Mouse (Mus musculus) stomach, embryonic 14.5 days (tissue): Measurements from ENCODE around the gene Pop5. TPM values are rescaled to one million over a fixed set of nuclear protein-coding genes. Genes with fewer than 3 reads are reported as not detected.
A peak's percentile ranks its signal among the peaks of the same experiment; 100 is the strongest.

ENCODE experiments used
- ATAC-seq: fragments of 200-750 bp; cut with Nextera tagmentation; 2 replicates; pipeline ENCODE4 v1.8.0; 2017; ENCODE audit warnings: low read depth, moderate TSS enrichment; ENCODE audit not compliant: insufficient number of reproducible peaks, insufficient read depth, low FRiP score
- H3K27ac ChIP-seq: fragments of 300-500 bp; sonication (generic); 2 replicates; pipeline ENCODE4 v1.5.1; 2014; ENCODE audit warnings: mild to moderate bottlenecking, low read length, moderate library complexity, mixed read lengths
- H3K27me3 ChIP-seq: fragments of 300-500 bp; sonication (generic); 2 replicates; pipeline ENCODE4 v1.6.1; 2014; ENCODE audit warnings: low read length, control low read depth, mixed read lengths; ENCODE audit not compliant: control insufficient read depth, insufficient read depth
- H3K36me3 ChIP-seq: fragments of 300-500 bp; sonication (generic); 2 replicates; pipeline ENCODE4 v1.6.1; 2014; ENCODE audit warnings: mild to moderate bottlenecking, control low read depth, low read length, moderate library complexity, mixed read lengths; ENCODE audit not compliant: control insufficient read depth, insufficient read depth
- H3K4me1 ChIP-seq: fragments of 300-500 bp; sonication (generic); 2 replicates; pipeline ENCODE4 v1.6.1; 2014; ENCODE audit warnings: low read length, control low read depth, mixed read lengths; ENCODE audit not compliant: control insufficient read depth, insufficient read depth
- H3K4me2 ChIP-seq: fragments of 300-500 bp; sonication (generic); replicated peaks from 2 replicates; pipeline ENCODE4 v1.6.1; 2014; ENCODE audit warnings: low read depth, low read length, control low read depth
- H3K4me3 ChIP-seq: fragments of 300-500 bp; sonication (generic); 2 replicates; pipeline ENCODE4 v1.5.1; 2014; ENCODE audit warnings: low read depth, low read length, control low read depth
- H3K9ac ChIP-seq: fragments of 300-500 bp; sonication (generic); replicated peaks from 2 replicates; pipeline ENCODE4 v1.6.1; 2014; ENCODE audit warnings: low read depth, mild to moderate bottlenecking, control low read depth, low read length, moderate library complexity, mixed read lengths
- H3K9me3 ChIP-seq: fragments of 300-500 bp; sonication (generic); 2 replicates; pipeline ENCODE4 v1.6.1; 2016; ENCODE audit warnings: low read depth, low read length, control low read depth; ENCODE audit not compliant: control insufficient read depth
- WGBS: fragments of 180-500 bp; shearing (Covaris S2); extraction: QIAGEN DNeasy Blood & Tissue Kit; methylation state at CpG from one replicate; pipeline ENCODE4 v1.1.7; 2014; 5-methylcytosine and 5-hydroxymethylcytosine counted together
- polyA plus RNA-seq: library from polyadenylated mRNA; unstranded; fragments of >200 nt; fragmentation: Nextera tagmentation; extraction: Ambion mirVana; gene quantifications from 2 replicates; pipeline ENCODE4 v1.2.1, GENCODE M21; 2014

The Pop5 gene
- polyA plus RNA-seq, 1 experiment from 2014 or later = 97.7 TPM

GRCm38 (mm10) chr5:115193226-115193625, 42.4 kb upstream of the Pop5 start:
- no peak overlapping the region for H3K27ac ChIP-seq
- peaks cover 26% of the 10 kb centered on the region for H3K27me3 ChIP-seq
- H3K4me3 ChIP-seq = peak overlapping the region; percentile 59
- H3K9me3 ChIP-seq = no peaks in the 10 kb centered on the region
- H3K36me3 ChIP-seq = no peaks in the 10 kb centered on the region
- 0 out of 2 replicates have a peak overlapping the region, but pooled peaks have one; percentile 36 for H3K9ac ChIP-seq
- H3K4me2 ChIP-seq = peak overlapping the region; percentile 100
- WGBS = under 1% methylated on average over 34 of the region's 34 CpGs
- peak; percentile 19; the same call in 1 of the 2 replicates for ATAC-seq
- peaks cover 19% of the 10 kb centered on the region; the same call in 1 of the 2 replicates for H3K4me1 ChIP-seq

- H3K9me3 ChIP-seq = no peaks in the 10 kb centered on the region
- no peaks in the 10 kb centered on the region for H3K36me3 ChIP-seq
- H3K27ac ChIP-seq = no peak within 1 kb of the TSS
- peak; percentile 66; the same call in 1 of the 2 replicates for ATAC-seq
- under 1% methylated on average over 86 of the region's 116 CpGs for WGBS
- H3K4me2 ChIP-seq = peak within 1 kb of the TSS; percentile 100
- H3K4me1 ChIP-seq = peaks cover 19% of the 10 kb centered on the region; the same call in 1 of the 2 replicates
- peaks cover 26% of the 10 kb centered on the region for H3K27me3 ChIP-seq
- peak within 1 kb of the TSS; percentile 36; the same call in 1 of the 2 replicates for H3K9ac ChIP-seq
- H3K4me3 ChIP-seq = peak within 1 kb of the TSS; percentile 59
Measured at GRCm38 (mm10) chr5:115193669-115194625, 41.7 kb upstream of the Pop5 start, which contains the start of gene Cabp1. TSS of gene Cabp1 (minus strand) at chr5:115194381.

DNA sequence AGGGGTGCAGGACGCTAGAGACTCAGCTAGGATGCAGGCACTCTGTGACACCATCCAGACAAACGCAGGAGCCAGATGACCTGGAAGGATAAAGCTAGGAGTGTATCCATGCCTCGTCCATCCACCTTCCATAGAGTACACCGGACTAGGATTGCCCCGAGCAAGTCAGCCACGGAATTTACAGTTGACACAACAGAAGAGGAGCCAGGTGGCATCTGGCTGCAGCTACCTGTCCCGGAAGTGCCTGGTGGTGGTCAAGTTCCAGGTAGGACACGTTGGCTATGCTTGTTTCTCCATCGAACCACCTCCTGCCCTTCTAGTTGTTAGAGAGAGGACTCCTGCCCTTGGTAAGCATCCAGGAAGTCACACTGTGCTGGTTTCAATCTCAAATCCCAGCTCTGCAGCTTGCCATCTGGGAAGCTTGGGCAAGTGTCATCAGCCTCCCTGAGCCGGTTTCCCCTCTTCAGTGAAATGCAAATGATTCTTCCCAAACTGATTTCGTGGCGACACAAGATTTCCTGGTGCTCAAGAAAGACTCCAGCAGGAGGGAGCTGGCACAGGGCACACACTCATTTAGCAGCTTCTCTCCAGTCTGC, 40.9 kb upstream of the Pop5 start:
- WGBS = 5% methylated on average over 12 of the region's 12 CpGs
- Histone ChIP-seq H3K36me3 (no peaks in the 10 kb centered on the region), H3K4me3 (peak overlapping the region; percentile 59), H3K27me3 (peaks cover 26% of the 10 kb centered on the region), H3K4me1 (peaks cover 19% of the 10 kb centered on the region; the same call in 1 of the 2 replicates), H3K4me2 (peak overlapping the region; percentile 100), H3K27ac (no peak overlapping the region), H3K9me3 (no peaks in the 10 kb centered on the region), H3K9ac (no peak overlapping the region)
- 0 out of 2 replicates have a peak, but pooled peaks have one; percentile 20 for ATAC-seq

DNA sequence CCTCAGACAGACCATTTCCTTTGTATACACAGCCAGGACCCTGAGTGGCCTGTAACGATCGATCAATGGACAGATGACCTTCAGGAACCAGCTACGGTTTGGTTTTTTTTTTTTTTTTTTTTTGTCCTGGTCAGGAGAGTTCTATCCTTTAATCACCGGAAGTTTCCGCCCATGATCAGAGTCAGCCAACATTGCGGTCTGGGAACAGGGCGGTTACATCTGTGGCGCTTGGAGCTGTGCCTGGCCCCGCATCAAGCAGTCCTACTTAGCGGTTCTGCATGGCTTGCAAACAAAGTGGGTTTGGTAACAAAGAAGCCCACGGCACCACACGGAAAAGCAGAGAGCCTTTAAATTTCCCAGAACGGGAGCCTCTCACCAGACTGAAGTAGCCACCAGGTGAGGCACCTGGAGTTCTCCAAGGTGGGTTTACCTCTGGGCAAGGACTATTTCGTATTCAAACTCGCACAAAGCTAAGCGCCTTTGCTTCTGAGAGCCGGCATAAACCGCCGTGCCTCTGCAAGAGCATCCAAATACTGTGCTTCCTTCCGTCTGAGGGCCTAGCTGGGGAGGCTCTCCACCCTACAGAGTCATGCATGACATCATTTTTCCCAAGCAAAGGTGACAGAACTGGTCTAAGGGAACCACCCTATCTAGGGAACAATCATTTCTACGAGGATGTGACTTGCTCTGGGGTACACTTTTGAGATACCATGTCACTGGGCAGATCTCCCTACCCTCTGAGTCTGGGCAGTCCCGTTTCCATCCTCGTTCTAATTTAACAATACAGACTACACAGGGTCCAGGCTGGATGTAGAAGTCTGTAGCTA, 31.7 kb upstream of the Pop5 start:
- ATAC-seq = peak; percentile 37; the same call in 1 of the 2 replicates
- H3K4me3 ChIP-seq = peak overlapping the region; percentile 19; the same call in 1 of the 2 replicates
- H3K4me1 ChIP-seq = peaks cover 6% of the 10 kb centered on the region; the same call in 1 of the 2 replicates
- no peaks in the 10 kb centered on the region for H3K36me3 ChIP-seq
- no peak overlapping the region for H3K27ac ChIP-seq
- 8% methylated on average over 23 of the region's 23 CpGs for WGBS
- H3K27me3 ChIP-seq = no peaks in the 10 kb centered on the region
- H3K4me2 ChIP-seq = peak overlapping the region; percentile 42
- H3K9ac ChIP-seq = no peak overlapping the region
- H3K9me3 ChIP-seq = no peaks in the 10 kb centered on the region

GRCm38 (mm10) chr5:115204562-115205311, 30.9 kb upstream of the Pop5 start:
- Histone ChIP-seq H3K9ac (no peak overlapping the region), H3K36me3 (no peaks in the 10 kb centered on the region), H3K9me3 (no peaks in the 10 kb centered on the region), H3K4me1 (peaks cover 6% of the 10 kb centered on the region; the same call in 1 of the 2 replicates), H3K27ac (no peak overlapping the region), H3K27me3 (no peaks in the 10 kb centered on the region), H3K4me2 (peak overlapping the region; percentile 42), H3K4me3 (peak overlapping the region; percentile 19; the same call in 1 of the 2 replicates)
- 3% methylated on average over 31 of the region's 31 CpGs for WGBS
- no peak for ATAC-seq

DNA sequence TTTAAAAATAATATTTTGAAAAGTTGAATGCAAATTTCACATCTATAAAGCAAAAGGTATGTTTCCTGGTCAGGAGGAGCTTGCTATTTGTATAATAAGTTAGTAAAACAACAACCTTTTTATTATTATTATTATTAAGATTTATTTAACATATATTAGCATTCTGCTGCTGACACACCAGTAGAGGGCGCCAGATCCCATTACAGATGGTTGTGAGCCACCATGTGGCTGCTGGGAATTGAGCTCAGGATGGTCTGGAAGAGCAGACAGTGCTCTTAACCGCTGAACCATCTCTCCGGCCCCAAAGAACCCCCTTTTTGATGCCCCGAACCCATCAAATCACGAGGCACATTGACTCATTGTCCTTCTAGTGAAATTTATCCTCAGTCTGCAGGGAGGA, 28.4 kb upstream of the Pop5 start:
- H3K4me2 ChIP-seq = no peak overlapping the region
- H3K4me3 ChIP-seq = no peak overlapping the region
- H3K4me1 ChIP-seq = peaks cover 6% of the 10 kb centered on the region; the same call in 1 of the 2 replicates
- WGBS = 55% methylated on average over 5 of the region's 5 CpGs
- H3K9ac ChIP-seq = no peak overlapping the region
- no peak for ATAC-seq
- H3K36me3 ChIP-seq = no peaks in the 10 kb centered on the region
- H3K27ac ChIP-seq = no peak overlapping the region
- H3K9me3 ChIP-seq = no peaks in the 10 kb centered on the region
- no peaks in the 10 kb centered on the region for H3K27me3 ChIP-seq

GRCm38 (mm10) chr5:115207892-115208291, 27.7 kb upstream of the Pop5 start:
- H3K4me2 ChIP-seq = no peak overlapping the region
- no peak overlapping the region for H3K27ac ChIP-seq
- no peaks in the 10 kb centered on the region for H3K36me3 ChIP-seq
- no peak overlapping the region for H3K9ac ChIP-seq
- no peak for ATAC-seq
- H3K27me3 ChIP-seq = no peaks in the 10 kb centered on the region
- H3K9me3 ChIP-seq = no peaks in the 10 kb centered on the region
- no peak overlapping the region for H3K4me3 ChIP-seq
- H3K4me1 ChIP-seq = peaks cover 6% of the 10 kb centered on the region; the same call in 1 of the 2 replicates
- 13% methylated on average over 10 of the region's 16 CpGs for WGBS
